Mouse (Mus musculus): Measurements from ENCODE around the gene Kdelr2. TPM values are rescaled to one million over a fixed set of nuclear protein-coding genes. Genes with fewer than 3 reads are reported as not detected.
A peak's percentile ranks its signal among the peaks of the same experiment; 100 is the strongest.

The Kdelr2 gene
- polyA plus RNA-seq, 1 experiment: 91.8 TPM

GRCm38 (mm10) chr5:143464757-143465118 is 61.1 kb downstream of the Kdelr2 start:
- no peaks in the 10 kb centered on the region for H3K27me3 ChIP-seq (replicated peaks; ENCODE audit: control insufficient read depth, insufficient read depth, low read length)
- H3K27ac ChIP-seq (ENCODE audit: insufficient read depth, low read depth, low read length): no peak overlapping the region
- under 1% methylated on average over 20 of the region's 20 CpGs for WGBS

GRCm38 (mm10) chr5:143465156-143466085 is 61.8 kb downstream of the Kdelr2 start:
- Histone ChIP-seq H3K27ac (ENCODE audit: insufficient read depth, low read depth, low read length) (no peak overlapping the region), H3K36me3 (ENCODE audit: control insufficient read depth, insufficient read depth, low read length) (no peaks in the 10 kb centered on the region), H3K27me3 (replicated peaks; ENCODE audit: control insufficient read depth, insufficient read depth, low read length) (no peaks in the 10 kb centered on the region), H3K4me1 (ENCODE audit: control insufficient read depth, insufficient read depth, low read length) (peaks cover 3% of the 10 kb centered on the region; the same call in 1 of the 2 replicates), H3K4me3 (ENCODE audit: insufficient read depth, low read depth, low read length) (peak overlapping the region; percentile 83)
- WGBS: 46% methylated on average over 23 of the region's 23 CpGs
- TF ChIP-seq CTCF (conservative IDR thresholded peaks at IDR 0.05; ENCODE audit: insufficient read depth, insufficient read length, low read depth, low read length) (no peak), POLR2A (IDR thresholded peaks at IDR 0.05; ENCODE audit: low read depth, low read length) (no peak)
- DNase-seq: no peak

More at GRCm38 (mm10) chr5:143464757-143465118, 61.1 kb downstream of the Kdelr2 start:
- DNase-seq: no peak
- Histone ChIP-seq H3K36me3 (ENCODE audit: control insufficient read depth, insufficient read depth, low read length) (no peaks in the 10 kb centered on the region), H3K4me3 (ENCODE audit: insufficient read depth, low read depth, low read length) (peak overlapping the region; percentile 83), H3K4me1 (ENCODE audit: control insufficient read depth, insufficient read depth, low read length) (peaks cover 3% of the 10 kb centered on the region; the same call in 1 of the 2 replicates)
- TF ChIP-seq CTCF (conservative IDR thresholded peaks at IDR 0.05; ENCODE audit: insufficient read depth, insufficient read length, low read depth, low read length) (no peak), POLR2A (IDR thresholded peaks at IDR 0.05; ENCODE audit: low read depth, low read length) (no peak)

GRCm38 (mm10) chr5:143466891-143467669 is 63.4 kb downstream of the Kdelr2 start:
- Histone ChIP-seq H3K4me1 (ENCODE audit: control insufficient read depth, insufficient read depth, low read length) (peaks cover 3% of the 10 kb centered on the region; the same call in 1 of the 2 replicates), H3K36me3 (ENCODE audit: control insufficient read depth, insufficient read depth, low read length) (no peaks in the 10 kb centered on the region), H3K27me3 (replicated peaks; ENCODE audit: control insufficient read depth, insufficient read depth, low read length) (no peaks in the 10 kb centered on the region), H3K4me3 (ENCODE audit: insufficient read depth, low read depth, low read length) (no peak overlapping the region), H3K27ac (ENCODE audit: insufficient read depth, low read depth, low read length) (no peak overlapping the region)
- 94% methylated on average over 23 of the region's 23 CpGs for WGBS
- DNase-seq: no peak
- TF ChIP-seq CTCF (conservative IDR thresholded peaks at IDR 0.05; ENCODE audit: insufficient read depth, insufficient read length, low read depth, low read length) (no peak), POLR2A (IDR thresholded peaks at IDR 0.05; ENCODE audit: low read depth, low read length) (no peak)

DNA sequence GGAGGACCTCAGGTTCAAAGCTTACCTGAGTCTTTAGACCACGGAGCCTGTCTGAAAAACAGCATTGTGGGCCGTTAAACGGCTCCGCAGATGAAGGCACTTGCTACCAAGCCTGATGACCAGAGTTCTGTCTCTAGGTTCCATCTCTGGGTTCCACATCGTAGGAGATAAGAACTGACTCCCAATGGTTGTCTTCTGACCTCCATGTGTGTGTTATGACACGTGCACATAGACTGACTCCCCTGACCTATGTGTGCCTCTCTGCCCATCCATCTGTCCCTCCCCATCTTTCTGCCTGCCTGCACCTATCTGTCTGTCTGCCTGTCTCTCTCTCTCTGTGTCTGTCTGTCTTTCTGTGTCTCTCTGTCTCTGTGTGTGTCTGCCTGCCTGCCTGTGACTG is 64.3 kb downstream of the Kdelr2 start:
- WGBS: 90% methylated on average over 6 of the region's 6 CpGs
- Histone ChIP-seq H3K36me3 (ENCODE audit: control insufficient read depth, insufficient read depth, low read length) (no peaks in the 10 kb centered on the region), H3K27ac (ENCODE audit: insufficient read depth, low read depth, low read length) (no peak overlapping the region), H3K4me3 (ENCODE audit: insufficient read depth, low read depth, low read length) (no peak overlapping the region), H3K4me1 (ENCODE audit: control insufficient read depth, insufficient read depth, low read length) (peaks cover 3% of the 10 kb centered on the region; the same call in 1 of the 2 replicates), H3K27me3 (replicated peaks; ENCODE audit: control insufficient read depth, insufficient read depth, low read length) (no peaks in the 10 kb centered on the region)
- no peak for DNase-seq
- no peak for TF ChIP-seq CTCF (conservative IDR thresholded peaks at IDR 0.05; ENCODE audit: insufficient read depth, insufficient read length, low read depth, low read length)
- TF ChIP-seq POLR2A (IDR thresholded peaks at IDR 0.05; ENCODE audit: low read depth, low read length): no peak

DNA sequence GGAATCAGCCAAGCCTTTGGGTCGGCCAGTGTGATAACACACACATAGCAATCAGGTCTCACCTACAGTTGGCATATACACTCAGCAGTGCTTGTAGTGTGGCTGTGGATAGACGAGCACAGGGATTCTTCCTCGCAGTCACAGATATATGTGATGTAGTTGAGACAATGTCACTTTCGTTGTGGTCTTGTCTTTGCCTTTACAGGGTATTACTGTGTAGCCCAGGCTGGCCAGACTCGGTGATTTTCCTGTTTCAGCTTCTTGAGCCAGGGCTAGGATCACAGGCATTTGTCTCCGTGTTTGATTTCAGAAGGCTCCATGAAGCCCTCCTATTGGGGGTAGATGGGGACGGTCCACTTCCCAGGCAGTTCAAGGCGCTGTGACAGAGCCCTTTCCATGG is 66.0 kb downstream of the Kdelr2 start:
- no peaks in the 10 kb centered on the region for H3K36me3 ChIP-seq (ENCODE audit: control insufficient read depth, insufficient read depth, low read length)
- no peak for TF ChIP-seq CTCF (conservative IDR thresholded peaks at IDR 0.05; ENCODE audit: insufficient read depth, insufficient read length, low read depth, low read length)
- no peak for TF ChIP-seq POLR2A (IDR thresholded peaks at IDR 0.05; ENCODE audit: low read depth, low read length)

DNA sequence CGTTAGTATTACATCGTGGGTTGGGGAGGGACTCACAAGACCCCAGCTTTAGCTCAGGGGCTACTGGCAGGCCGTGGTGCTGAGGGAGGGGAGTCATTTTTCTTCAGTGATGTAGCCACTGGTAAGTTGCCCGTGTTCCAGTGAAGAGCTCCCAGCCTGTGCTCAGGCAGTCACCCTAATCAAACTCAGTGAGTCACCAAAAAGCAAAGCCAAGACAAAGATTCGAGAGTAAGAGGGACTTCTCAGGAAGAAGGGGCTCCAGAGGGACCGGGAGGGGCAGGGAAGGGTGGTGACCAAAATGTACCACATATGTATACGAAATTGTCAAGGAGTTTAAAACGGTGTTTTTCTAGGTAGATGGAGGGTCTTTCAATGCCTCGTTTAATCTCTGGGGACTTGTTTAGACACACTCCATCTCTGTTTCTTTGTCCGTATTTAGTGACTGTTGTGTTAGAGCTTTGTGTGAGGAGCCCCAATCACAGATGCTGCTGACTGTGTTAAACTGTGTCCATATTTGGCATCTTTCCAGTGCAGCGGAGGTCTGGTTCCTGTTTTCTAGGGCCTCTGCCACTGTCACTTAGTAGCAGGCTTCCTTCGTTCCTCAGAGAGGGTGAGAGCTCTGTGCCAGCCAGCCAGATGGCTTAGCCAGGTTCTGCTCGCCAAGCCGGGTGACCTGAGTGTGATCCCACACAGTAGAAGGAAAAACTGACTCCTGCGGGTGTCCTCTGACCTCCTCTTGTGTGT is 67.0 kb downstream of the Kdelr2 start:
- Histone ChIP-seq H3K27ac (ENCODE audit: insufficient read depth, low read depth, low read length) (no peak overlapping the region), H3K27me3 (replicated peaks; ENCODE audit: control insufficient read depth, insufficient read depth, low read length) (no peaks in the 10 kb centered on the region), H3K4me3 (ENCODE audit: insufficient read depth, low read depth, low read length) (no peak overlapping the region), H3K4me1 (ENCODE audit: control insufficient read depth, insufficient read depth, low read length) (no peaks in the 10 kb centered on the region), H3K36me3 (ENCODE audit: control insufficient read depth, insufficient read depth, low read length) (no peaks in the 10 kb centered on the region)
- DNase-seq: peak; percentile 41
- no peak for TF ChIP-seq POLR2A (IDR thresholded peaks at IDR 0.05; ENCODE audit: low read depth, low read length)
- no peak for TF ChIP-seq CTCF (conservative IDR thresholded peaks at IDR 0.05; ENCODE audit: insufficient read depth, insufficient read length, low read depth, low read length)
- WGBS: 63% methylated on average over 15 of the region's 15 CpGs

More for the DNA sequence above, 66.0 kb downstream of the Kdelr2 start:
- H3K27ac ChIP-seq (ENCODE audit: insufficient read depth, low read depth, low read length): no peak overlapping the region
- no peaks in the 10 kb centered on the region; the same call in 1 of the 2 replicates for H3K4me1 ChIP-seq (ENCODE audit: control insufficient read depth, insufficient read depth, low read length)
- no peaks in the 10 kb centered on the region for H3K27me3 ChIP-seq (replicated peaks; ENCODE audit: control insufficient read depth, insufficient read depth, low read length)
- H3K4me3 ChIP-seq (ENCODE audit: insufficient read depth, low read depth, low read length): no peak overlapping the region
- no peak for DNase-seq
- 96% methylated on average over 8 of the region's 8 CpGs for WGBS
